ENCODE assay signal across 8 mouse cellular contexts in the genomic region with DNA sequence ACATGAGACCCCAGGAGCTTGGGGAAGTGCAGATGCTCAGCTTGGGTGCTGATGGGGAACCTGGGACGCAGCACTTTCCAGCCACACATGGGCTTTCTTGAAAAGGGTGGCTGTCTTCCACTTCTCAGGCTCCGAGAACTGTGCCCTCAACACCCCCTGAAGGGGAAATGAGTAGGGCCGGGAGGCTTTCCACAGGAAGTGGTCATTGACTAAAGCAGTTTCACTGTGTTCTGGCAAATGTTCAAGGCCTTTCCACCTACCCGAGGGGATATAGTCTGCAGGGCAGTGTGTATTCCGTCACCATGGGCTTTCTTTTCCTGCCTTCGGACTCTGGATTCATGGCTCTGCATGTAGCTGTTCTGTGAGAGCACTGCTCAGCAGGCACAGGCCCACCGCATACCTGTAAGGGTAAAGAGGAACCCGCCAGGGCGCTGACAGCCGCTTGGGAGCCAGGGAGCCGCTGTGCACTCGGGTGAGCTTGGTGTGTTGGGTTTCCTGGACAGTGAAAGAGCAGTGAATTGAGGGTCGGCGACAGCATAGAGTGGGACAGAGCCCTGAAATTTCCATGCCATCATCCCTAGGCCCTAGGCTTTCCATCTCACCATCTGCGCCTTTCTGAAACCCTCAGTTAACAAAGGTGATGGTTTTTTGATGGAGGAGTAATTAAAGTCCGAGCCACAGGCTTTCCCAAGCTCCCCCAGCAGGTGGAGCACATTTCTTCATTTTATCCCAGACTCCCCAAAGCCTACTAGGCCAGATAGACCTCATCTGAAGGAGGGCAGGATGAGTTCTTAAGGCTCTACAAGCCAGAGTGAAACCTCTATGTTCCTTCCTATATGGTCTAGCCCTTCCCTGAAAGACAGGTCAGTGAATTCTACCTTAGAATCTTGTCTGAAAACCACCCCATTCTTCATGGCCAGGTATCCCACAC. TPM values are rescaled to one million over a fixed set of nuclear protein-coding genes. Genes with fewer than 3 reads are reported as not detected.
DNase-seq lines count a peak whose midpoint lies in the region; ATAC-seq lines count a peak whose summit lies in the region.

A gene (plus strand): TSS at position 239 of the 931 bp plus-strand sequence.

- no peaks in the 10 kb centered on the region for H3K9me3 ChIP-seq in forebrain, embryonic 13.5 days (replicated peaks)
- H3K9me3 ChIP-seq in hindbrain, embryonic 14.5 days (ENCODE audit: control insufficient read depth, low read length), result no peaks in the 10 kb centered on the region
- no peaks in the 10 kb centered on the region for H3K9me3 ChIP-seq in liver, embryonic 11.5 days (ENCODE audit: control insufficient read depth, low read length)

- no peak within 1 kb of the TSS for H3K27ac ChIP-seq in forebrain, embryonic 13.5 days
- no peak within 1 kb of the TSS for H3K27ac ChIP-seq in hindbrain, embryonic 14.5 days
- peak within 1 kb of the TSS; percentile 19 for H3K27ac ChIP-seq in liver, embryonic 11.5 days (ENCODE audit: low read depth, low read length)

- H3K36me3 ChIP-seq in forebrain, embryonic 13.5 days (ENCODE audit: poor library complexity, severe bottlenecking), result no peaks in the 10 kb centered on the region
- no peaks in the 10 kb centered on the region for H3K36me3 ChIP-seq in hindbrain, embryonic 14.5 days (replicated peaks; ENCODE audit: control insufficient read depth, insufficient read depth)
- no peaks in the 10 kb centered on the region for H3K36me3 ChIP-seq in liver, embryonic 11.5 days (ENCODE audit: control insufficient read depth, insufficient read depth, low read length)

- 45% methylated on average over 16 of the region's 16 CpGs for WGBS in forebrain, embryonic 13.5 days
- WGBS in hindbrain, embryonic 14.5 days, result 45% methylated on average over 16 of the region's 16 CpGs
- 27% methylated on average over 16 of the region's 16 CpGs for WGBS in liver, embryonic 11.5 days

- no peak within 1 kb of the TSS for H3K4me3 ChIP-seq in forebrain, embryonic 13.5 days
- H3K4me3 ChIP-seq in hindbrain, embryonic 14.5 days (replicated peaks; ENCODE audit: low read length), result no peak within 1 kb of the TSS
- 0 out of 2 replicates have a peak within 1 kb of the TSS, but pooled peaks have one; percentile 12 for H3K4me3 ChIP-seq in liver, embryonic 11.5 days (ENCODE audit: low read depth, low read length)

- peak within 1 kb of the TSS; percentile 20; the same call in 1 of the 2 replicates for H3K4me2 ChIP-seq in forebrain, embryonic 13.5 days
- H3K4me2 ChIP-seq in hindbrain, embryonic 14.5 days (replicated peaks), result peak within 1 kb of the TSS; percentile 10; the same call in 1 of the 2 replicates
- H3K4me2 ChIP-seq in liver, embryonic 11.5 days, result peak within 1 kb of the TSS; percentile 47

- H3K4me1 ChIP-seq in forebrain, embryonic 13.5 days, result peaks cover 9% of the 10 kb centered on the region; the same call in 1 of the 2 replicates
- peaks cover 8% of the 10 kb centered on the region; the same call in 1 of the 2 replicates for H3K4me1 ChIP-seq in hindbrain, embryonic 14.5 days (replicated peaks; ENCODE audit: control insufficient read depth, insufficient read depth, low read length)
- peaks cover 13% of the 10 kb centered on the region for H3K4me1 ChIP-seq in liver, embryonic 11.5 days (replicated peaks; ENCODE audit: control insufficient read depth, insufficient read depth, low read length)

- H3K9ac ChIP-seq in forebrain, embryonic 13.5 days, result no peak within 1 kb of the TSS
- H3K9ac ChIP-seq in hindbrain, embryonic 14.5 days, result no peak within 1 kb of the TSS
- H3K9ac ChIP-seq in liver, embryonic 11.5 days (ENCODE audit: low read depth, low read length), result no peak within 1 kb of the TSS

- H3K27me3 ChIP-seq in forebrain, embryonic 13.5 days, result peaks cover 33% of the 10 kb centered on the region
- peaks cover 21% of the 10 kb centered on the region for H3K27me3 ChIP-seq in hindbrain, embryonic 14.5 days (ENCODE audit: control insufficient read depth, insufficient read depth, low read length)
- H3K27me3 ChIP-seq in liver, embryonic 11.5 days (replicated peaks; ENCODE audit: control insufficient read depth, insufficient read depth, low read length), result no peaks in the 10 kb centered on the region

- ATAC-seq in forebrain, embryonic 13.5 days, result no peak
- no peak for ATAC-seq in hindbrain, embryonic 14.5 days (ENCODE audit: low FRiP score)
- no peak for ATAC-seq in liver, embryonic 11.5 days (replicated peaks; ENCODE audit: low FRiP score)
- ATAC-seq in neutrophil, adult 5-6 weeks (ENCODE audit: extremely low read depth, insufficient number of reproducible peaks, low FRiP score, poor library complexity, severe bottlenecking), result peak; percentile 57

- DNase-seq in gastrocnemius, adult 18-20 months (ENCODE audit: low spot score), result peak; percentile 30
- DNase-seq in gastrocnemius, postnatal 4 days (ENCODE audit: low spot score in 2 of 2), result no peak
- DNase-seq in adipocyte (ENCODE audit: low spot score), result peak; percentile 36
- DNase-seq in hindbrain, embryonic 14.5 days (ENCODE audit: low spot score), result peak; percentile 44
- DNase-seq in liver, embryonic 11.5 days (ENCODE audit: low spot score), result peak; percentile 47
- DNase-seq in cerebellum, postnatal 36 days, result no peak

RNA-seq across cellular contexts. Expression of the gene that starts here (rescaled TPM):
- total RNA-seq in gastrocnemius, adult 18-20 months (2021), result 1 to 10 TPM in 1 of 2 experiments, under 1 TPM in 1; 0.57 to 1.0 TPM
- 1 to 10 TPM; 7.4 to 8.7 TPM for total RNA-seq in gastrocnemius, postnatal 4 days (2021)
- 0.91 and 1.1 TPM in 2 replicates for polyA plus RNA-seq in forebrain, embryonic 13.5 days (2015; fragmentation: Nextera tagmentation; extraction: Ambion mirVana)
- polyA plus RNA-seq in hindbrain, embryonic 14.5 days (2014; fragmentation: Nextera tagmentation; extraction: Ambion mirVana), result 1.7 and 2.1 TPM in 2 replicates
- 3.5 and 4.0 TPM in 2 replicates for polyA plus RNA-seq in liver, embryonic 11.5 days (2014; fragmentation: Nextera tagmentation; extraction: Ambion mirVana)
- 83.5 and 86.2 TPM in 2 replicates for total RNA-seq in neutrophil, adult 5-6 weeks (2017)

Comparison
In these comparisons a context has a peak if more than half of its experiments do, and no peak if none do; other contexts are left out.
1. RNA of the gene that starts here (total RNA-seq): 83.5 to 86.2 TPM in neutrophil, adult 5-6 weeks and 7.4 to 8.7 TPM in gastrocnemius, postnatal 4 days; 0.57 to 1.0 TPM in gastrocnemius, adult 18-20 months; every median in the first group is over 4 times any median in the second.
2. DNase-seq: peak in gastrocnemius, adult 18-20 months (single experiment), adipocyte (single experiment), hindbrain, embryonic 14.5 days (single experiment) and liver, embryonic 11.5 days (single experiment); none in gastrocnemius, postnatal 4 days (0 of 2) and cerebellum, postnatal 36 days (0 of 2).
3. Peak in every context shown above with its lines, with median percentiles within 50 percentile points of each other: H3K4me2 ChIP-seq.